Mouse (Mus musculus) left cerebral cortex, adult 11 months (tissue): Measurements from ENCODE around the gene Slc26a3.
"Not testable (repeated sequence)": the region's sequence is repeated elsewhere in the genome, so short reads cannot be mapped to it uniquely, and the experiment has no call there.

Source experiments
- DNase-seq: peaks from one replicate; pipeline ENCODE4 v3.0.0; 2022; ENCODE audit warnings: low spot score

Gene Slc26a3

GRCm38 (mm10) chr12:31421901-31422574 is 31.4 kb downstream of the Slc26a3 start:
- DNase-seq = no peak

- no peak for DNase-seq
Observed at GRCm38 (mm10) chr12:31437791-31438190, 47.1 kb downstream of the Slc26a3 start.

DNA sequence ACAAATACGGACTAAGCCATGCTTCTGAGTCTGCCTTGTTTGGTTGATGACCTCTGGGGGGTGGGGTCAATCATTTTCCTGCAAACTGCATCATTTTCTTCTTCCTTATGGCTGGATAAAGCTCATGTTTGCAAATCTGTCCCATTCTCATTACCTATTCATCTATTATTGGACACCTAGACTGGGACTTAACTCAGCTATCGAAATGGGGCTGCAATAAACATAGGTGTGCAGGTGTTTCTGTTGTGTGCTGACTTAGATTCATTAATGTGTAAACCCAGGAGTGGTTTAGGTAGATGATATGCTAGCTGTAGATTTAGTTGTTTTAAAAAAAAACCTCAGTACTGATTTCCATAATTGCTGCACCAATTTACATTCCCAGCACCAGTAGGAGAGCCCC is 48.9 kb downstream of the Slc26a3 start:
- no peak for DNase-seq

- DNase-seq = no peak
Observed at GRCm38 (mm10) chr12:31444131-31444546, 53.5 kb downstream of the Slc26a3 start.

- DNase-seq = no peak
Observed at GRCm38 (mm10) chr12:31444827-31445226, 54.2 kb downstream of the Slc26a3 start.

GRCm38 (mm10) chr12:31449341-31449740 is 58.7 kb downstream of the Slc26a3 start:
- no peak for DNase-seq

DNA sequence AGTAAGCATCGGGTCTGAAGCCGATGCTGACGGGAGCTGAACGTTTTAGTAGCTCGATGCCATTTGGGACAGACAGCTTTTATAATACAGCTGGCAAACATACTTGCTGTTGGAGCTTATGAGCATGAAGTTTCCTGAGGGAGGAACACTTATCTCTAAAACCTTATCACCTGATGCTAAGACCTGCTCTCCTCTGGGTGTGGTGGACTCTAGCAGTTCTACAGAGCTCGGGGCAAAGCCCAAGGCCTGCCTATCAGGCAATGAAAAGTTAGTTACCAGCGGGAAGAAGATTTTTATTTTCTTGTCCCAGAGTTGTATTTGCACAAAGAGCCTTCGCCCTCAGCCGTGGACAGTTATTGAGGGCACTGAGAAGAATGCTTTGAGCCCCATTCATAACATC is 65.6 kb downstream of the Slc26a3 start:
- DNase-seq = no peak

- no peak for DNase-seq
Observed at GRCm38 (mm10) chr12:31458474-31458873, 67.8 kb downstream of the Slc26a3 start.

- not testable (repeated sequence) for DNase-seq
Observed at GRCm38 (mm10) chr12:31460270-31460669, 69.6 kb downstream of the Slc26a3 start.

DNA sequence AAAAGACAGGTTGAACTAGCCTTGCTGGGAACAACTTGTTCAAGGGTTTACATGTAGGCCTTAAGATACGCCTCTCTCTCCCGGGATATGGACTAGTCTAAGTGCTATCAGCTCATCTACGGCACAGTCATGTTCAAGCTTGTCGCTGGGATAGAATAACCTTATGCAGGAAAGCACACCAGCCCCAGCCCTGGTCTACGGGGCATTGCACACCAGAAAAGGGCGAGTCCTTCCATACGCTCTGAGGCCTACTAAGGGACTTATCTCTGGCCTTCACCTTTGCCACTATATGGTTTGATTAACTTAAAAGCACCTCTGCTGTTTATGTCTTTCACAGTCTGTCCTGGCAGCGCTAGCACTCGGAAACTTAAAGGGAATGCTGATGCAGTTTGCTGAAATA is 70.7 kb downstream of the Slc26a3 start:
- DNase-seq = no peak

- DNase-seq = no peak
Observed at GRCm38 (mm10) chr12:31462615-31463014, 71.9 kb downstream of the Slc26a3 start.

DNA sequence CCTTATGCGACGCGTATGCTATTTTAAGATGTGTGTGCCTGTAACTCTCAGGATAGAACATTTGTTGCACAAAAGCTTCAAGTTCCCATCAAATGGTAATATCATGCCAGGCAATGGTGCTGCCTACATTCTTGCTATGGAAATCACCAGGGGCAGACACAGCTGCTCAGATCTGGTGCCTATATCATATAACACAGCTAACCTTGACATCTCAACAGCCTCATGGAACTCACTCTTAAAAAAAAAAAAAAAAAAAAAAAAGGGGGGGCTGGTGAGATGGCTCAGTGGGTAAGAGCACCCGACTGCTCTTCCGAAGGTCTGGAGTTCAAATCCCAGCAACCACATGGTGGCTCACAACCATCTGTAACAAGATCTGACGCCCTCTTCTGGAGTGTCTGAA is 87.5 kb downstream of the Slc26a3 start:
- not testable (repeated sequence) for DNase-seq

DNA sequence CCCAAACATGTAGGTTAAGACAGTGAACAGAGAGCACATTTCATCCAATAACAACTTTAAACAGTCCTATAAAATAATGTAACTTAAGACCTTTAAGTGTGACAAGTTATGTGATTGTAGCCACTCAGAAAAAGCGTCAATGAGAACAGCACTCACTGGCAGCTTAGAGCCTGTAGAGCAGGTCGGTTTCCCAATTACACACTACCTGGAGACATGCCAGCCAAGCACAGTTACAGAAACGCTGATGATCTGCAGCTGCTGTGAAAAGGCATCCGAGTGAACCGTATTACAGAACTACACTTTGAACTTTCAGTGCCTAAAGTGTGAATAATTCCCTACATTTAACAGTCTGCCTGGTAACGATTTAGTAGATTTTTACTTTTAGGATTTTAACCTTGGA is 95.8 kb downstream of the Slc26a3 start:
- DNase-seq = no peak

GRCm38 (mm10) chr12:31498936-31499313 is 108.3 kb downstream of the Slc26a3 start:
- no peak for DNase-seq

DNA sequence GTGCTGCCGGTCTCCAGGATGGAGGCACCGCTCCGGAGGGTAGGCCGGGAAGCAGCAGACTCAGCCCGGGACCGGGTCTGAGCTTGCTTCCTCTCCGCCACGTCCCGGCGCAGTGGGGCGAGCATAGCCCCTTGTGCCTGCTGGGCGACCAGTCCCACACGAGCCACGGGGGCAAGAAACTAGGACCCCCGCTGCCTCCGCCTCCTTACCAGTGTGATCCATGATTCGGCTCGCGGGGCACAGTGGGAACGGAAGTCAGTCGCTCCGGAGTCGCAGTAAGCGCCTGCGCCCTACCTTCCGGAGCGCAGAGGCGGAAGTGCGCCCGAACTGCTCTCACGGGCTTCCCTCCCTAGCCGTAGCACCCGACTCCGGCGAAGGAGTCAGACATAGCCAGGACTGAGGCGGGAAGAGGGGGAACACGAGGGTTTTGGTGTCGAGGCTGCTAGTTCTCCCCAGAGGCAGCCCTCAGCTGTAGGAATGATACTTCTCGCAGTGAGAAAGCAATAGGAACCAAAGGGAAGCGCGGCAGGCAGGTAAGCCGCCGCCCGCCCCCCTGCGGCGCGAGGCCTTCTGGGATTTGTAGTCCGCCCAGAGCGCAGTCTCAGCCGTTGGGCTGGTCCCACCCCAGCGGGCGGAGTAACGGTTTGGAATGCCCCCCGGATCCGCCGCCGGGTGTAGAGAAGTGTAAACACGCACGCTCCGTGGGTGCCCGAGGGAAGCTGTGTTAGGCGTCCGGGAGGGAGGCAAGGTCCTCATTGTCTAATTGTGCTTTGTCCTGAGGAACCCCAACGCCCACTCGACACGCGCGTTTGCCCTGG is 108.9 kb downstream of the Slc26a3 start, which contains the start of gene Cbll1:
TSS of gene Cbll1 (minus strand) at position 303 of the 818 bp plus-strand sequence.
- DNase-seq = peak; percentile 92

GRCm38 (mm10) chr12:31500196-31500595 is 109.5 kb downstream of the Slc26a3 start:
- no peak for DNase-seq

DNA sequence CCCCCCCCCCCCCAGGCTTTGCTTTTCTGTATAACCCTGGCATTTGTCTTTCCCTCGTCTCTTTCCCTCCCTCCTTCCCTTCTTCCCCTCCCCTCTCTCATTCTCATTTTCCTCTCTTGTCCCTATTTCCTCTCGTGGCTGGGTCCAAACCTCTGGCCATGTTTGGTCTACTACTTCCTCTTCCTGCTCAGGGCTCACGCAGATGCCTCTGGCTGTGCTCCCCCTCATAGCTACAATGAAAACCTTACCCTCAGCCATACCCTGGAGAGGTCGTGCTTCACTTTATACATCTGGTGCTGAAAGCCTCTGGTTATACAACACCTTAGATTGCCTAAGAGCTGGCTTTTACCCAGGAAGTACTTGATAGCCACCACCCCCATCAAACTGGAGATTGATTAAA is 110.6 kb downstream of the Slc26a3 start:
- no peak for DNase-seq

DNA sequence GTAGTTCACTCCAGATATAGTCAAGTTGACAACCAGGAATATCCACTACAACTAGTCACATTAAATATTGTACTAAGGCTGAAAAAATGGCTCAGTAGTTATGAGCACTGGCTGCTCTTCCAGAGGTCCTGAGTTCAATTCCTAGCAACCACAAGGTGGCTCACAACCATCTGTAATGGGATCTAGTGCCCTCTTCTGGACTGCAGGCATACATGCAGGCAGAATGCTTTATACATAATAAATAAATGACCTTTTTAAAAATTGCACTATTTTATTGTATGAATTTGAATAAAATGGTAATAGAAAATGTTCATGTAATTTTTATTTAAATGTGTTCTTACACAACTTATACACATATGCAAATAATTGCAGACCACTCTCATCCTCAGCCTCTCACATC is 112.5 kb downstream of the Slc26a3 start:
- DNase-seq = no peak

DNA sequence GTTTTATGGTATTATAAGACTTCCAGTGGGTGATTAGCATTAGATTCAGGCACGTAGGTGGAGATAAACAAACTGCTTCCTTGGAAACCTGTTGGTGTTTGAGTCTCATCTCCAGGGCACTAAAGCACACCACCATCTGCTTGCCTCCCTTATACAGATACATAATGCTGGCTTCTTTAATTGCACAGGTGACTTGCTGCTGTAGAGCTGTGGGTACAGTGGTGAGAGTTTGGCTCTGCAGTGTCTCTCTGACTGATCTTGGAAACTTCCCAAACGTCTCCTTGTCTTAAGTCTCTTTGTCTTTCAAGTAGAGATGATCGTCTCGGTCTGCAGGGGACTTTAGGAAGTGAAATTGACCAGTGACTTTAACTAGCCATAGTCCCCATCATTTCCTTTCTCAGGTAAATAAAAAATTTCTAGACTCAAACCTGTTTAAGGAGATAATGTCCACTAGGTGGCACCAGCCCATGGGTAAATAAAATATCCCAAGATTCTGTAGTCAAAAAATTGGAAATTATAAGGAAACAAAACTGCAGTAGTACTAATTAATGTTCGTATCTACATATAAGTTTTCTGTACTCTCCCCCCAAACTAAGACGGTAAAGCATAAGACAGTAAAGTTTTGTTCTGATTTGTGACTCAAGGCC is 117.2 kb downstream of the Slc26a3 start:
- DNase-seq = no peak

GRCm38 (mm10) chr12:31508496-31508895 is 117.8 kb downstream of the Slc26a3 start:
- no peak for DNase-seq

- no peak for DNase-seq
Observed at GRCm38 (mm10) chr12:31511218-31511617, 120.5 kb downstream of the Slc26a3 start.

DNA sequence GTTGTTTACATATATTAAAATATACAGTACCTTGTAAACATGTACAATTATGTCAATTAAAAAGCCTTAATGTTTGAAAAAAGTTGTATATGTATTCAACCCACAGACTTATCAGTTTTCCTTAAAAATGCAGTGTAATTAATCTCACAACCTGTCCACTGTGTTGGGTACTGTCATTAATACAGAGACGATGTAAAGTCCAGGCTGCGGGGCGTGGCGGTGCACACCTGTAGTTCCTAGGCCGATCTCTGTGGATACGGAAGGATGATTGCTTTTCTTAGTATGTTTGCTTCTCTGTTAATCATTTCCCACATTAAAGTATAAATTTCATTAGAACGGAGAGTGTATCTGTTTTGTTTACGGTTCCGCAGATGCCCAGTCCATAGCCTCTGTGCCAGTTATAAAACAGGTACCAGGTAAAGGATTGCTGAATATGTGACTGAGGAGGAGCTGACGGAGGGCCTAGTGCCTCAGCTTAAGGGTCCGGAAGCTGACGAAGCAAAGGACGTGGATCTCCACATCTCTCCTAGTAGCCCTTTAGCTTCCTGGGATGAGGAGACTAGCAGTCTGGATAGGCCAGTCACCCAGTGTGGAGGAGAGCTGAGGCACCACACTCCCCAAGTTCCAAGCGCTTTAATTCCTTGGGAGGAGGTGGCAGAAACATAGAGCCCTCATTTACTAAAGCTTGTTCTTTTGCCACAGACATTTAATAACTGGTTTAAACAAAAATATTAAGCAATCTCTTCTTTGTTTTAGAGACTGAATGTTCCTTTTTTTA is 122.2 kb downstream of the Slc26a3 start:
- no peak for DNase-seq
